Mouse (Mus musculus) left cerebral cortex, adult 8-10 months (tissue): ENCODE results near the gene Stk19. TPM values are rescaled to one million over a fixed set of nuclear protein-coding genes. Genes with fewer than 3 reads are reported as not detected.
A peak's percentile ranks its signal among the peaks of the same experiment; 100 is the strongest.
"Not testable (repeated sequence)": the region's sequence is repeated elsewhere in the genome, so short reads cannot be mapped to it uniquely, and the experiment has no call there.

ENCODE experiments used
- DNase-seq, 2 experiments: peaks; one replicate each; pipeline ENCODE4 v3.0.0; 2022; ENCODE audit warnings: low spot score in 2 of 2
- total RNA-seq, 4 experiments: library from RNA; stranded (reverse); gene quantifications; 2 replicates each; pipeline ENCODE4 v1.2.4; 2022

The Stk19 gene
- total RNA-seq, 4 experiments from 2014 or later, result 45.3 to 49.5 (median 47.7) TPM

- no peak for DNase-seq
These were observed 4.1 kb upstream of the Stk19 start for GRCm38 (mm10) chr17:34840736-34841307.

GRCm38 (mm10) chr17:34838785-34839184 is 2.0 kb upstream of the Stk19 start:
- DNase-seq, result no peak

- no peak for DNase-seq
These were observed 949 bp upstream of the Stk19 start for GRCm38 (mm10) chr17:34837464-34838324.

- no peak for DNase-seq
These were observed 440 bp downstream of the Stk19 start for GRCm38 (mm10) chr17:34836155-34836855.

- not testable (repeated sequence) for DNase-seq
These were observed 6.0 kb downstream of the Stk19 start for GRCm38 (mm10) chr17:34830776-34831175.

GRCm38 (mm10) chr17:34814818-34815370 is 21.9 kb downstream of the Stk19 start:
- no peak for DNase-seq

GRCm38 (mm10) chr17:34813747-34814146 is 23.0 kb downstream of the Stk19 start:
- peak in 1 of 2 experiments; percentile 44 for DNase-seq

- DNase-seq, result no peak
These were observed 25.5 kb downstream of the Stk19 start for GRCm38 (mm10) chr17:34811275-34811674.

- DNase-seq, result not testable (repeated sequence)
These were observed 25.9 kb downstream of the Stk19 start for GRCm38 (mm10) chr17:34810811-34811210.

GRCm38 (mm10) chr17:34810411-34810810 is 26.3 kb downstream of the Stk19 start:
- not testable (repeated sequence) for DNase-seq

- no peak for DNase-seq
These were observed 28.0 kb downstream of the Stk19 start for GRCm38 (mm10) chr17:34808599-34809205.

- no peak for DNase-seq
These were observed 29.6 kb downstream of the Stk19 start for GRCm38 (mm10) chr17:34807176-34807575.

GRCm38 (mm10) chr17:34804871-34805562 is 31.7 kb downstream of the Stk19 start:
- no peak for DNase-seq

- not testable (repeated sequence) for DNase-seq
These were observed 32.4 kb downstream of the Stk19 start, which contains the start of gene Cyp21a1 for GRCm38 (mm10) chr17:34804301-34804700. Gene Cyp21a1 (minus strand): TSS chr17:34804561.

GRCm38 (mm10) chr17:34803367-34803766 is 33.4 kb downstream of the Stk19 start:
- DNase-seq, result not testable (repeated sequence)

- DNase-seq, result not testable (repeated sequence)
These were observed 34.0 kb downstream of the Stk19 start for GRCm38 (mm10) chr17:34802756-34803155.

GRCm38 (mm10) chr17:34800781-34801305 is 35.9 kb downstream of the Stk19 start:
- not testable (repeated sequence) for DNase-seq

GRCm38 (mm10) chr17:34799531-34799925 is 37.2 kb downstream of the Stk19 start:
- DNase-seq, result no peak

- DNase-seq, result no peak
These were observed 37.7 kb downstream of the Stk19 start for GRCm38 (mm10) chr17:34798866-34799530.

GRCm38 (mm10) chr17:34798071-34798470 is 38.7 kb downstream of the Stk19 start:
- not testable (repeated sequence) for DNase-seq
